Mouse (Mus musculus) C2C12 (cell line): ENCODE data around the gene Dph2.

Experiments used
- CTCF ChIP-seq: IDR thresholded peaks from one replicate; pipeline ENCODE4 v1.5.1; 2011; ENCODE audit not compliant: control insufficient read depth, insufficient read depth, insufficient read length
- FOSL1 ChIP-seq: IDR thresholded peaks from one replicate; pipeline ENCODE4 v1.8.0; 2011; ENCODE audit warnings: mild to moderate bottlenecking, low read length; ENCODE audit not compliant: poor library complexity, insufficient read depth, severe bottlenecking
- MAX ChIP-seq: IDR thresholded peaks from one replicate; pipeline ENCODE4 v1.6.1; 2011; ENCODE audit warnings: mild to moderate bottlenecking, control low read depth
- MYOD1 ChIP-seq: IDR thresholded peaks from one replicate; pipeline ENCODE4 v1.6.1; 2011; ENCODE audit warnings: low read depth; ENCODE audit not compliant: control insufficient read depth, insufficient read length
- MYOG ChIP-seq: IDR thresholded peaks from one replicate; pipeline ENCODE4 v1.6.1; 2011; ENCODE audit not compliant: control insufficient read depth, insufficient read length; ENCODE audit errors: extremely low read depth

GRCm38 (mm10) chr4:117933248-117933647 is 41.4 kb upstream of the Dph2 start:
- TF ChIP-seq CTCF: no peak
- TF ChIP-seq MYOD1: no peak
- TF ChIP-seq FOSL1: no peak
- no peak for TF ChIP-seq MAX
- no peak for TF ChIP-seq MYOG
